Mouse (Mus musculus) MEL (cell line): ENCODE measurements at regions not wholly inside any gene's neighbourhood (a gene's known extent, or its start where the extent isn't known, plus 50 kb on each side); places are given as distances from the start of the nearest gene placed in this dataset.

Experiments used
- DNase-seq: peaks from one replicate; pipeline ENCODE4 v3.0.0; 2011; ENCODE audit warnings: low read depth, low spot score
- H3K27ac ChIP-seq: 2 replicates; pipeline ENCODE4 v1.5.1; 2012; ENCODE audit warnings: low read depth, mild to moderate bottlenecking, control low read depth, low read length, moderate library complexity; ENCODE audit not compliant: control insufficient read depth
- H3K27me3 ChIP-seq, 2 experiments: fragments of 150-350 bp in 1 of 2; sonication (generic) in 1 of 2; 2 replicates each; pipeline ENCODE4 v1.6.1; 2012; ENCODE audit warnings: low read length in 2 of 2, mild to moderate bottlenecking in 2 of 2, improper control_type of control experiment in 1 of 2, moderate library complexity in 1 of 2; ENCODE audit not compliant: insufficient read depth in 2 of 2, control insufficient read depth in 1 of 2
- H3K36me3 ChIP-seq, 2 experiments: 2 replicates each; pipeline ENCODE4 v1.6.1; 2012 to 2014; ENCODE audit warnings: low read length in 2 of 2, improper control_type of control experiment in 1 of 2, inconsistent platforms in 1 of 2, mild to moderate bottlenecking in 1 of 2; ENCODE audit not compliant: insufficient read depth in 2 of 2, control insufficient read depth in 1 of 2
- H3K4me1 ChIP-seq, 2 experiments: fragments of 150-350 bp in 1 of 2; sonication (generic) in 1 of 2; 2 replicates each; pipeline ENCODE4 v1.6.1; 2012; ENCODE audit warnings: low read length in 2 of 2, improper control_type of control experiment in 1 of 2, mild to moderate bottlenecking in 1 of 2; ENCODE audit not compliant: insufficient read depth in 2 of 2, control insufficient read depth in 1 of 2
- H3K4me3 ChIP-seq, 2 experiments: fragments of 150-350 bp in 1 of 2; sonication (generic) in 1 of 2; 2 replicates each; pipeline ENCODE4 v1.5.1; 2012; ENCODE audit warnings: low read depth in 2 of 2, low read length in 2 of 2, mild to moderate bottlenecking in 2 of 2, moderate library complexity in 2 of 2, control low read depth in 1 of 2, improper control_type of control experiment in 1 of 2; ENCODE audit not compliant: control insufficient read depth in 1 of 2, insufficient read depth in 1 of 2
- H3K79me2 ChIP-seq: 2 replicates; pipeline ENCODE4 v1.6.1; 2012; ENCODE audit warnings: mild to moderate bottlenecking, low read length, moderate library complexity; ENCODE audit not compliant: control insufficient read depth, poor library complexity, insufficient read depth
- H3K9ac ChIP-seq: 2 replicates; pipeline ENCODE4 v1.6.1; 2012; ENCODE audit warnings: low read depth, mild to moderate bottlenecking, control low read depth, low read length, moderate library complexity; ENCODE audit not compliant: control insufficient read depth, poor library complexity, severe bottlenecking
- H3K9me3 ChIP-seq: fragments of 150-350 bp; sonication (generic); replicated peaks from 2 replicates; pipeline ENCODE4 v1.6.1; 2012; ENCODE audit warnings: mild to moderate bottlenecking, low read length, improper control_type of control experiment, moderate library complexity; ENCODE audit not compliant: insufficient read depth
- BHLHE40 ChIP-seq: IDR thresholded peaks from 2 replicates; pipeline ENCODE4 v1.6.1; 2012; ENCODE audit warnings: low read depth, mild to moderate bottlenecking, inconsistent platforms, low read length, improper control_type of control experiment, borderline replicate concordance
- CHD1 ChIP-seq: IDR thresholded peaks from 2 replicates; pipeline ENCODE4 v1.6.1; 2012; ENCODE audit warnings: low read depth, mild to moderate bottlenecking, inconsistent platforms, low read length, improper control_type of control experiment
- CHD2 ChIP-seq: IDR thresholded peaks from 2 replicates; pipeline ENCODE4 v1.6.1; 2011; ENCODE audit warnings: low read length, improper control_type of control experiment
- CTCF ChIP-seq, 3 experiments: IDR thresholded peaks in 2 of 3; conservative IDR thresholded peaks in 1 of 3; 2 replicates each; pipeline ENCODE4 v1.5.1; 2011 to 2012; ENCODE audit warnings: low read length in 3 of 3, low read depth in 2 of 3, mild to moderate bottlenecking in 2 of 3, improper control_type of control experiment in 1 of 3, inconsistent platforms in 1 of 3, mixed read lengths in 1 of 3, moderate library complexity in 1 of 3; ENCODE audit not compliant: control insufficient read depth in 1 of 3, insufficient read depth in 1 of 3, poor library complexity in 1 of 3, severe bottlenecking in 1 of 3
- E2F4 ChIP-seq: IDR thresholded peaks from 2 replicates; pipeline ENCODE4 v1.6.1; 2011; ENCODE audit warnings: low read depth, low read length, improper control_type of control experiment, borderline replicate concordance
- ELF1 ChIP-seq: IDR thresholded peaks from 2 replicates; pipeline ENCODE4 v1.6.1; 2014; ENCODE audit warnings: low read depth, mild to moderate bottlenecking, inconsistent platforms, low read length, improper control_type of control experiment, moderate library complexity
- EP300 ChIP-seq, 2 experiments: IDR thresholded peaks; 2 replicates each; pipeline ENCODE4 v1.6.1; 2011; ENCODE audit warnings: improper control_type of control experiment in 2 of 2, low read length in 2 of 2, low read depth in 1 of 2, mild to moderate bottlenecking in 1 of 2
- ETS1 ChIP-seq: IDR thresholded peaks from 2 replicates; pipeline ENCODE4 v1.6.1; 2012; ENCODE audit warnings: low read depth, mild to moderate bottlenecking, inconsistent platforms, low read length, improper control_type of control experiment, moderate library complexity
- GABPA ChIP-seq: IDR thresholded peaks from 2 replicates; pipeline ENCODE4 v1.6.1; 2012; ENCODE audit warnings: low read depth, mild to moderate bottlenecking, inconsistent platforms, low read length, improper control_type of control experiment, moderate library complexity
- GATA1 ChIP-seq: IDR thresholded peaks from 2 replicates; pipeline ENCODE4 v1.6.1; 2011; ENCODE audit warnings: low read depth, low read length, improper control_type of control experiment
- HCFC1 ChIP-seq: IDR thresholded peaks from 2 replicates; pipeline ENCODE4 v1.6.1; 2012; ENCODE audit warnings: low read depth, mild to moderate bottlenecking, inconsistent platforms, low read length, improper control_type of control experiment, moderate library complexity
- JUND ChIP-seq: IDR thresholded peaks from 2 replicates; pipeline ENCODE4 v1.6.1; 2011; ENCODE audit warnings: low read depth, mild to moderate bottlenecking, improper control_type of control experiment, low read length
- KAT2A ChIP-seq: conservative IDR thresholded peaks from 2 replicates; pipeline ENCODE4 v1.6.1; 2012; ENCODE audit warnings: low read depth, low read length, improper control_type of control experiment, inconsistent platforms
- MAFK ChIP-seq: IDR thresholded peaks from 2 replicates; pipeline ENCODE4 v1.6.1; 2011; ENCODE audit warnings: low read depth, mild to moderate bottlenecking, low read length, improper control_type of control experiment, borderline replicate concordance
- MAX ChIP-seq: IDR thresholded peaks from 2 replicates; pipeline ENCODE4 v1.6.1; 2011; ENCODE audit warnings: low read length, improper control_type of control experiment
- MAZ ChIP-seq: IDR thresholded peaks from 2 replicates; pipeline ENCODE4 v1.6.1; 2012; ENCODE audit warnings: low read depth, mild to moderate bottlenecking, inconsistent platforms, low read length, improper control_type of control experiment
- MXI1 ChIP-seq: IDR thresholded peaks from 2 replicates; pipeline ENCODE4 v1.6.1; 2011; ENCODE audit warnings: mild to moderate bottlenecking, low read depth, low read length, improper control_type of control experiment
- MYB ChIP-seq: IDR thresholded peaks from 2 replicates; pipeline ENCODE4 v1.6.1; 2011; ENCODE audit warnings: mild to moderate bottlenecking, low read depth, low read length, improper control_type of control experiment
- MYC ChIP-seq: IDR thresholded peaks from 2 replicates; pipeline ENCODE4 v1.6.1; 2011; ENCODE audit warnings: low read depth, mild to moderate bottlenecking, low read length, improper control_type of control experiment, moderate library complexity
- NELFE ChIP-seq: IDR thresholded peaks from 2 replicates; pipeline ENCODE4 v1.6.1; 2011; ENCODE audit warnings: low read depth, low read length, improper control_type of control experiment
- NRF1 ChIP-seq: IDR thresholded peaks from 2 replicates; pipeline ENCODE4 v1.6.1; 2014; ENCODE audit warnings: low read depth, mild to moderate bottlenecking, inconsistent platforms, low read length, improper control_type of control experiment, moderate library complexity; ENCODE audit not compliant: poor library complexity, insufficient read depth, severe bottlenecking
- POLR2A ChIP-seq, 2 experiments: IDR thresholded peaks; 2 replicates each; pipeline ENCODE4 v1.6.1; 2011 to 2012; ENCODE audit warnings: low read length in 2 of 2, mild to moderate bottlenecking in 2 of 2, control low read depth in 1 of 2, improper control_type of control experiment in 1 of 2, low read depth in 1 of 2, moderate library complexity in 1 of 2; ENCODE audit not compliant: control insufficient read depth in 1 of 2, insufficient read depth in 1 of 2, poor library complexity in 1 of 2
- POLR2AphosphoS2 ChIP-seq: IDR thresholded peaks from 2 replicates; pipeline ENCODE4 v1.6.1; 2011; ENCODE audit warnings: low read length, improper control_type of control experiment
- POLR2AphosphoS5 ChIP-seq: IDR thresholded peaks from 2 replicates; pipeline ENCODE4 v1.6.1; 2012; ENCODE audit warnings: low read depth, borderline replicate concordance, mild to moderate bottlenecking, inconsistent platforms, low read length, moderate library complexity, mixed read lengths
- RAD21 ChIP-seq: IDR thresholded peaks from 2 replicates; pipeline ENCODE4 v1.6.1; 2011; ENCODE audit warnings: mild to moderate bottlenecking, low read depth, low read length, improper control_type of control experiment
- RCOR1 ChIP-seq: IDR thresholded peaks from 2 replicates; pipeline ENCODE4 v1.6.1; 2012; ENCODE audit warnings: low read depth, mild to moderate bottlenecking, inconsistent platforms, low read length, improper control_type of control experiment
- SIN3A ChIP-seq: IDR thresholded peaks from 2 replicates; pipeline ENCODE4 v1.6.1; 2012; ENCODE audit warnings: low read length, improper control_type of control experiment, inconsistent platforms
- SMC3 ChIP-seq: IDR thresholded peaks from 2 replicates; pipeline ENCODE4 v1.6.1; 2011; ENCODE audit warnings: low read depth, low read length, improper control_type of control experiment
- TBP ChIP-seq: IDR thresholded peaks from 2 replicates; pipeline ENCODE4 v1.8.0; 2011; ENCODE audit warnings: low read depth, low read length, improper control_type of control experiment
- TCF12 ChIP-seq: IDR thresholded peaks from 2 replicates; pipeline ENCODE4 v1.6.1; 2014; ENCODE audit warnings: low read depth, mild to moderate bottlenecking, inconsistent platforms, low read length, improper control_type of control experiment, moderate library complexity
- UBTF ChIP-seq: IDR thresholded peaks from 2 replicates; pipeline ENCODE4 v1.6.1; 2012; ENCODE audit warnings: low read depth, mild to moderate bottlenecking, inconsistent platforms, low read length, improper control_type of control experiment, moderate library complexity, borderline replicate concordance; ENCODE audit not compliant: insufficient read depth
- USF1 ChIP-seq: IDR thresholded peaks from 2 replicates; pipeline ENCODE4 v1.6.1; 2014; ENCODE audit warnings: low read depth, mild to moderate bottlenecking, inconsistent platforms, low read length, improper control_type of control experiment, moderate library complexity
- USF2 ChIP-seq, 2 experiments: IDR thresholded peaks; 2 replicates each; pipeline ENCODE4 v1.6.1; 2011 to 2012; ENCODE audit warnings: improper control_type of control experiment in 2 of 2, low read length in 2 of 2, borderline replicate concordance in 1 of 2, inconsistent platforms in 1 of 2, low read depth in 1 of 2, mild to moderate bottlenecking in 1 of 2; ENCODE audit not compliant: insufficient read depth in 1 of 2
- ZC3H11A ChIP-seq: IDR thresholded peaks from 2 replicates; pipeline ENCODE4 v1.6.1; 2012; ENCODE audit warnings: low read depth, mild to moderate bottlenecking, inconsistent platforms, low read length, improper control_type of control experiment
- ZKSCAN1 ChIP-seq: IDR thresholded peaks from 2 replicates; pipeline ENCODE4 v1.6.1; 2012; ENCODE audit warnings: low read depth, mild to moderate bottlenecking, inconsistent platforms, low read length, improper control_type of control experiment, moderate library complexity
- ZMIZ1 ChIP-seq: IDR thresholded peaks from 2 replicates; pipeline ENCODE4 v1.6.1; 2012; ENCODE audit warnings: low read depth, mild to moderate bottlenecking, inconsistent platforms, low read length, improper control_type of control experiment, moderate library complexity
- ZNF384 ChIP-seq: IDR thresholded peaks from 2 replicates; pipeline ENCODE4 v1.6.1; 2012; ENCODE audit warnings: low read depth, mild to moderate bottlenecking, inconsistent platforms, low read length, improper control_type of control experiment

DNA sequence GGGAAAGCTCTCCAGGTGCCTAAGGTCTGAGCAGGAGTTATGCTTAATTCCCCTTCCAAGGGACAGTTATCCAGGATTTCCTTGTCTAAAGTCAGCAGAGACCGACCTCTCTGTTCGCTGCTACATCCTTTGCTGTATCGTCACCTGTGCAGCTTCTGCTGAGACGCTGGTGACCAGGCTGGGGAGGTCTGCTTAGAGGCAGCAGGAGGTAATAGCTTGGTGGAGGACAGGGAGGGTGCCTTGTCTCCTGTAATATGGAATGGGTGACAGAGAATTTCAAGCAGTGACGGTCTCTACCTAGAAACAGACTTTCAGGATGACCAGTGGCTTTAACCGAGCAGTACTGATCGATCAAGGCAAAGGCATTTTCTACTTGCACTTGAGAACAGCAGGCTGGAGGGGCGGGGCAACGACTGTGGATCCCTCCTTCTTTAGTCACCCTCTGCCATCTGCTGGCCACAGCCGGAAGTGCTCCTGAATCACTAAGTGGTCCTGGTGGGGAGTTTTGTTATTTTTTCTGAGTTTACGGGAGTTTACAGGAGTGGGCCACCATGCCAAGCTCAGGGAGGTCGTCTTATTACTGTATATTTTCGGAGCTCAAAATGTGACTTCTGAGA is 50.7 kb upstream of the Smyd2 start:
- Histone ChIP-seq H3K27ac (no peak overlapping the region), H3K9ac (peak overlapping the region; percentile 44), H3K4me3 (peak overlapping the region; percentile 29 to 44; a peak in 3 of 4 replicates), H3K4me1 (0 out of 4 replicates have a peak, but pooled peaks cover 0 to 5% of the 10 kb centered on the region in 2 experiments), H3K9me3 (no peaks in the 10 kb centered on the region), H3K27me3 (peaks cover 0 to 4% of the 10 kb centered on the region in 2 experiments; a peak in 3 of 4 replicates), H3K79me2 (no peaks in the 10 kb centered on the region), H3K36me3 (no peaks in the 10 kb centered on the region)
- TF ChIP-seq CTCF (IDR thresholded peaks at IDR 0.05 in 2 of 3, conservative IDR thresholded peaks at IDR 0.05 in 1 of 3; ENCODE audit: control insufficient read depth in 1 of 3, insufficient read depth in 1 of 3, low read depth in 2 of 3, low read length in 3 of 3, poor library complexity in 1 of 3, severe bottlenecking in 1 of 3): peak; percentile 79 to 93 (median 90)
- no peak for TF ChIP-seq ZKSCAN1
- TF ChIP-seq JUND: no peak
- TF ChIP-seq E2F4: no peak
- no peak for TF ChIP-seq MAX
- no peak for TF ChIP-seq CHD2
- TF ChIP-seq POLR2AphosphoS5: no peak
- no peak for TF ChIP-seq KAT2A
- TF ChIP-seq NELFE: no peak
- TF ChIP-seq MXI1: no peak
- peak; percentile 89 for TF ChIP-seq RAD21
- no peak for TF ChIP-seq POLR2AphosphoS2
- no peak for TF ChIP-seq USF2 (IDR thresholded peaks at IDR 0.05; ENCODE audit: borderline replicate concordance in 1 of 2, insufficient read depth in 1 of 2, low read depth in 1 of 2, low read length in 2 of 2)
- TF ChIP-seq UBTF: no peak
- peak; percentile 44; the same call in 1 of the 2 replicates for TF ChIP-seq SIN3A
- TF ChIP-seq RCOR1: no peak
- TF ChIP-seq ETS1: no peak
- no peak for TF ChIP-seq TBP
- no peak for TF ChIP-seq MAZ
- TF ChIP-seq NRF1: no peak
- no peak for TF ChIP-seq POLR2A (IDR thresholded peaks at IDR 0.05; ENCODE audit: control insufficient read depth in 1 of 2, insufficient read depth in 1 of 2, low read depth in 1 of 2, low read length in 2 of 2, poor library complexity in 1 of 2)
- peak; percentile 84 for TF ChIP-seq ZC3H11A
- no peak for TF ChIP-seq ZMIZ1
- no peak for TF ChIP-seq EP300 (IDR thresholded peaks at IDR 0.05; ENCODE audit: low read depth in 1 of 2, low read length in 2 of 2)
- no peak for TF ChIP-seq GABPA
- TF ChIP-seq ELF1: no peak
- TF ChIP-seq CHD1: no peak
- peak; percentile 95 for TF ChIP-seq SMC3
- no peak for TF ChIP-seq USF1
- no peak for TF ChIP-seq TCF12
- no peak for TF ChIP-seq MYB
- TF ChIP-seq ZNF384: no peak
- TF ChIP-seq MAFK: no peak
- TF ChIP-seq GATA1: no peak
- TF ChIP-seq MYC: no peak
- no peak for TF ChIP-seq BHLHE40
- no peak for TF ChIP-seq HCFC1
- peak; percentile 89 for DNase-seq
